Mouse (Mus musculus) liver, embryonic 12.5 days (tissue): ENCODE measurements around the gene Khdc3. TPM values are rescaled to one million over a fixed set of nuclear protein-coding genes. Genes with fewer than 3 reads are reported as not detected.
"Not testable (repeated sequence)": the region's sequence is repeated elsewhere in the genome, so short reads cannot be mapped to it uniquely, and the experiment has no call there.

ENCODE experiments used
- ATAC-seq: fragments of 200-750 bp; cut with Nextera tagmentation; 2 replicates; pipeline ENCODE4 v1.8.0; 2017; ENCODE audit warnings: moderate number of reproducible peaks, mild to moderate bottlenecking, moderate library complexity
- H3K27ac ChIP-seq: fragments of 300-500 bp; sonication (generic); 2 replicates; pipeline ENCODE4 v1.5.1; 2016; ENCODE audit warnings: mild to moderate bottlenecking
- H3K27me3 ChIP-seq: fragments of 300-500 bp; sonication (generic); replicated peaks from 2 replicates; pipeline ENCODE4 v1.6.1; 2016; ENCODE audit warnings: mild to moderate bottlenecking, moderate library complexity
- H3K36me3 ChIP-seq: fragments of 300-500 bp; sonication (generic); 2 replicates; pipeline ENCODE4 v1.6.1; 2016; ENCODE audit warnings: mild to moderate bottlenecking, moderate library complexity
- H3K4me1 ChIP-seq: fragments of 300-500 bp; sonication (generic); 2 replicates; pipeline ENCODE4 v1.6.1; 2016
- H3K4me2 ChIP-seq: fragments of 300-500 bp; sonication (generic); 2 replicates; pipeline ENCODE4 v1.6.1; 2016; ENCODE audit warnings: mild to moderate bottlenecking, moderate library complexity
- H3K4me3 ChIP-seq: fragments of 300-500 bp; sonication (generic); 2 replicates; pipeline ENCODE4 v1.5.1; 2016; ENCODE audit warnings: mild to moderate bottlenecking, moderate library complexity
- H3K9ac ChIP-seq: fragments of 300-500 bp; sonication (generic); 2 replicates; pipeline ENCODE4 v1.6.1; 2016; ENCODE audit warnings: mild to moderate bottlenecking, moderate library complexity
- H3K9me3 ChIP-seq: fragments of 300-500 bp; sonication (generic); replicated peaks from 2 replicates; pipeline ENCODE4 v1.6.1; 2016; ENCODE audit warnings: mild to moderate bottlenecking, moderate library complexity
- WGBS: fragments of 180-500 bp; shearing (Covaris S2); methylation state at CpG from one replicate; pipeline ENCODE4 v1.1.7; 2016; ENCODE audit not compliant: insufficient replicate concordance; 5-methylcytosine and 5-hydroxymethylcytosine counted together
- polyA plus RNA-seq: library from polyadenylated mRNA; unstranded; fragments of >200 nt; fragmentation: Nextera tagmentation; extraction: Ambion mirVana; gene quantifications from 2 replicates; pipeline ENCODE4 v1.2.1, GENCODE M21; 2016

Khdc3 gene
- polyA plus RNA-seq, 1 experiment from 2014 or later, result not detected

GRCm38 (mm10) chr9:73103159-73103879, 1.7 kb downstream of the Khdc3 start:
- peak; percentile 24; the same call in 1 of the 2 replicates for ATAC-seq
- H3K27me3 ChIP-seq, result peaks cover 48% of the 10 kb centered on the region

GRCm38 (mm10) chr9:73103880-73104198, 2.2 kb downstream of the Khdc3 start:
- H3K9ac ChIP-seq, result peak overlapping the region; percentile 29; the same call in 1 of the 2 replicates
- 44% methylated on average over 5 of the region's 5 CpGs for WGBS
- H3K9me3 ChIP-seq, result no peaks in the 10 kb centered on the region
- H3K4me3 ChIP-seq, result peak overlapping the region; percentile 45
- peaks cover 48% of the 10 kb centered on the region for H3K27me3 ChIP-seq
- H3K4me2 ChIP-seq, result peak overlapping the region; percentile 74
- ATAC-seq, result no peak
- H3K36me3 ChIP-seq, result no peaks in the 10 kb centered on the region
- H3K4me1 ChIP-seq, result peaks cover 11% of the 10 kb centered on the region
- H3K27ac ChIP-seq, result no peak overlapping the region

More at GRCm38 (mm10) chr9:73103159-73103879, 1.7 kb downstream of the Khdc3 start:
- no peaks in the 10 kb centered on the region for H3K36me3 ChIP-seq
- 7% methylated on average over 60 of the region's 60 CpGs for WGBS
- no peaks in the 10 kb centered on the region for H3K9me3 ChIP-seq
- H3K4me3 ChIP-seq, result peak overlapping the region; percentile 45
- no peak overlapping the region for H3K27ac ChIP-seq
- H3K4me1 ChIP-seq, result peaks cover 11% of the 10 kb centered on the region
- H3K4me2 ChIP-seq, result peak overlapping the region; percentile 74
- peak overlapping the region; percentile 29; the same call in 1 of the 2 replicates for H3K9ac ChIP-seq

- Histone ChIP-seq H3K36me3 (no peaks in the 10 kb centered on the region), H3K9ac (no peak overlapping the region), H3K4me3 (no peak overlapping the region), H3K4me2 (no peak overlapping the region), H3K27me3 (peaks cover 48% of the 10 kb centered on the region), H3K4me1 (peaks cover 11% of the 10 kb centered on the region), H3K27ac (no peak overlapping the region), H3K9me3 (no peaks in the 10 kb centered on the region)
- 38% methylated on average over 1 of the region's 1 CpGs for WGBS
- no peak for ATAC-seq
These were observed 3.5 kb downstream of the Khdc3 start for GRCm38 (mm10) chr9:73105141-73105540.

- no peak for ATAC-seq
- Histone ChIP-seq H3K27me3 (peaks cover 48% of the 10 kb centered on the region), H3K36me3 (no peaks in the 10 kb centered on the region), H3K4me1 (peaks cover 11% of the 10 kb centered on the region), H3K27ac (no peak overlapping the region), H3K4me3 (no peak overlapping the region), H3K4me2 (no peak overlapping the region), H3K9me3 (no peaks in the 10 kb centered on the region), H3K9ac (no peak overlapping the region)
These were observed 4.1 kb downstream of the Khdc3 start for GRCm38 (mm10) chr9:73105771-73106170.

- Histone ChIP-seq H3K4me2 (peak within 1 kb of the TSS; percentile 71), H3K9me3 (no peaks in the 10 kb centered on the region), H3K4me1 (peaks cover 28% of the 10 kb centered on the region), H3K9ac (peak within 1 kb of the TSS; percentile 81), H3K4me3 (peak within 1 kb of the TSS; percentile 94), H3K27ac (peak within 1 kb of the TSS; percentile 78), H3K27me3 (no peaks in the 10 kb centered on the region), H3K36me3 (peaks cover 31% of the 10 kb centered on the region)
- WGBS, result 1% methylated on average over 64 of the region's 64 CpGs
- peak; percentile 94 for ATAC-seq
These were observed 11.6 kb downstream of the Khdc3 start, which contains the start of gene Rsl24d1 for GRCm38 (mm10) chr9:73112919-73113906. Gene Rsl24d1 (plus strand): TSS chr9:73113426.

GRCm38 (mm10) chr9:73116704-73117103, 15.1 kb downstream of the Khdc3 start:
- peaks cover 63% of the 10 kb centered on the region for H3K36me3 ChIP-seq
- H3K27me3 ChIP-seq, H3K4me2 ChIP-seq, ATAC-seq, H3K9ac ChIP-seq, H3K9me3 ChIP-seq, H3K27ac ChIP-seq, H3K4me3 ChIP-seq: not testable (repeated sequence)
- H3K4me1 ChIP-seq, result peaks cover 28% of the 10 kb centered on the region
- WGBS, result 77% methylated on average over 5 of the region's 6 CpGs

- no peak overlapping the region for H3K4me2 ChIP-seq
- no peak overlapping the region for H3K27ac ChIP-seq
- no peak overlapping the region for H3K9ac ChIP-seq
- H3K4me3 ChIP-seq, result no peak overlapping the region
- H3K9me3 ChIP-seq, result no peaks in the 10 kb centered on the region
- whole genome bisulfite sequencing, result 79% methylated on average over 4 of the region's 4 CpGs
- ATAC-seq, result no peak
- H3K27me3 ChIP-seq, result no peaks in the 10 kb centered on the region
- H3K4me1 ChIP-seq, result peaks cover 20% of the 10 kb centered on the region
- H3K36me3 ChIP-seq, result peaks cover 73% of the 10 kb centered on the region
These were observed 16.4 kb downstream of the Khdc3 start for GRCm38 (mm10) chr9:73118012-73118411.

- WGBS, result 75% methylated on average over 8 of the region's 8 CpGs
- Histone ChIP-seq H3K9ac (no peak overlapping the region), H3K27ac (no peak overlapping the region), H3K4me2 (no peak overlapping the region), H3K27me3 (no peaks in the 10 kb centered on the region), H3K4me3 (no peak overlapping the region), H3K36me3 (peaks cover 91% of the 10 kb centered on the region), H3K9me3 (no peaks in the 10 kb centered on the region), H3K4me1 (peaks cover 7% of the 10 kb centered on the region; the same call in 1 of the 2 replicates)
- ATAC-seq, result no peak
These were observed 20.1 kb downstream of the Khdc3 start for GRCm38 (mm10) chr9:73121735-73122134.

- ATAC-seq, result peak; percentile 55; the same call in 1 of the 2 replicates
- Histone ChIP-seq H3K4me1 (peaks cover 7% of the 10 kb centered on the region; the same call in 1 of the 2 replicates), H3K4me3 (no peak overlapping the region), H3K9me3 (no peaks in the 10 kb centered on the region), H3K27me3 (no peaks in the 10 kb centered on the region), H3K9ac (no peak overlapping the region), H3K36me3 (peaks cover 96% of the 10 kb centered on the region), H3K4me2 (no peak overlapping the region), H3K27ac (no peak overlapping the region)
- WGBS, result 57% methylated on average over 8 of the region's 8 CpGs
These were observed 23.5 kb downstream of the Khdc3 start for GRCm38 (mm10) chr9:73125043-73125570.

- Histone ChIP-seq H3K4me2 (no peak overlapping the region), H3K27ac (no peak overlapping the region), H3K36me3 (peaks cover 76% of the 10 kb centered on the region), H3K27me3 (no peaks in the 10 kb centered on the region), H3K9me3 (no peaks in the 10 kb centered on the region), H3K4me3 (no peak overlapping the region), H3K4me1 (peaks cover 7% of the 10 kb centered on the region; the same call in 1 of the 2 replicates), H3K9ac (no peak overlapping the region)
- WGBS, result 57% methylated on average over 2 of the region's 2 CpGs
- no peak for ATAC-seq
These were observed 25.8 kb downstream of the Khdc3 start for GRCm38 (mm10) chr9:73127457-73127856.

- Histone ChIP-seq H3K9ac (no peak overlapping the region), H3K36me3 (peaks cover 54% of the 10 kb centered on the region), H3K4me2 (no peak overlapping the region), H3K4me3 (no peak overlapping the region), H3K4me1 (peaks cover 5% of the 10 kb centered on the region; the same call in 1 of the 2 replicates), H3K27ac (no peak overlapping the region), H3K9me3 (no peaks in the 10 kb centered on the region), H3K27me3 (no peaks in the 10 kb centered on the region)
- WGBS, result 73% methylated on average over 8 of the region's 8 CpGs
- no peak for ATAC-seq
These were observed 28.2 kb downstream of the Khdc3 start for GRCm38 (mm10) chr9:73129875-73130274.

- H3K4me2 ChIP-seq, result no peak overlapping the region
- no peaks in the 10 kb centered on the region for H3K27me3 ChIP-seq
- no peak overlapping the region for H3K9ac ChIP-seq
- no peak for ATAC-seq
- no peaks in the 10 kb centered on the region for H3K4me1 ChIP-seq
- H3K27ac ChIP-seq, result no peak overlapping the region
- H3K9me3 ChIP-seq, result no peaks in the 10 kb centered on the region
- no peak overlapping the region for H3K4me3 ChIP-seq
- peaks cover 48% of the 10 kb centered on the region for H3K36me3 ChIP-seq
- 87% methylated on average over 4 of the region's 4 CpGs for WGBS
These were observed 28.9 kb downstream of the Khdc3 start for GRCm38 (mm10) chr9:73130529-73130928.
